Mouse (Mus musculus): ENCODE data around the gene Ptbp1.
"Not testable (repeated sequence)": the region's sequence is repeated elsewhere in the genome, so short reads cannot be mapped to it uniquely, and the experiment has no call there.

Ptbp1 gene

GRCm38 (mm10) chr10:79883297-79884084 lies 29.3 kb downstream of the Ptbp1 start:
- DNase-seq (ENCODE audit: low read depth, low spot score): peak; percentile 73

GRCm38 (mm10) chr10:79884446-79884845 lies 30.2 kb downstream of the Ptbp1 start:
- DNase-seq (ENCODE audit: low read depth, low spot score): no peak

GRCm38 (mm10) chr10:79884938-79885337 lies 30.7 kb downstream of the Ptbp1 start:
- DNase-seq (ENCODE audit: low read depth, low spot score): not testable (repeated sequence)

GRCm38 (mm10) chr10:79886054-79886453 lies 31.8 kb downstream of the Ptbp1 start, which contains the start of gene Elane:
TSS of gene Elane (plus strand) at chr10:79886247.
- no peak for DNase-seq (ENCODE audit: low read depth, low spot score)

GRCm38 (mm10) chr10:79886611-79887010 lies 32.4 kb downstream of the Ptbp1 start:
- no peak for DNase-seq (ENCODE audit: low read depth, low spot score)

- DNase-seq (ENCODE audit: low read depth, low spot score): no peak
Observed at GRCm38 (mm10) chr10:79889386-79889785, 35.2 kb downstream of the Ptbp1 start.

- DNase-seq (ENCODE audit: low read depth, low spot score): no peak
Observed at GRCm38 (mm10) chr10:79890670-79891069, 36.4 kb downstream of the Ptbp1 start, which contains the start of gene Cfd. TSS of gene Cfd (plus strand) at chr10:79890853.

GRCm38 (mm10) chr10:79892451-79893118 lies 38.4 kb downstream of the Ptbp1 start:
- DNase-seq (ENCODE audit: low read depth, low spot score): peak; percentile 80

GRCm38 (mm10) chr10:79896306-79896705 lies 42.1 kb downstream of the Ptbp1 start:
- no peak for DNase-seq (ENCODE audit: low read depth, low spot score)

GRCm38 (mm10) chr10:79896814-79897213 lies 42.6 kb downstream of the Ptbp1 start:
- DNase-seq (ENCODE audit: low read depth, low spot score): no peak

- peak; percentile 60 for DNase-seq (ENCODE audit: low read depth, low spot score)
Observed at GRCm38 (mm10) chr10:79897316-79898245, 43.4 kb downstream of the Ptbp1 start.

- DNase-seq (ENCODE audit: low read depth, low spot score): no peak
Observed at GRCm38 (mm10) chr10:79900951-79901410, 46.8 kb downstream of the Ptbp1 start.

GRCm38 (mm10) chr10:79906712-79907111 lies 52.5 kb downstream of the Ptbp1 start:
- no peak for DNase-seq (ENCODE audit: low read depth, low spot score)

GRCm38 (mm10) chr10:79907415-79907814 lies 53.2 kb downstream of the Ptbp1 start:
- no peak for DNase-seq (ENCODE audit: low read depth, low spot score)

GRCm38 (mm10) chr10:79908167-79909091 lies 54.2 kb downstream of the Ptbp1 start, which contains the start of gene Med16:
TSS of gene Med16 (minus strand) at chr10:79908923.
- peak; percentile 98 for DNase-seq (ENCODE audit: low read depth, low spot score)

- DNase-seq (ENCODE audit: low read depth, low spot score): no peak
Observed at GRCm38 (mm10) chr10:79909092-79909922, 55.1 kb downstream of the Ptbp1 start.

GRCm38 (mm10) chr10:79910556-79910955 lies 56.3 kb downstream of the Ptbp1 start, which contains the start of gene Gm26602:
TSS of gene Gm26602 (plus strand) at chr10:79910856.
- no peak for DNase-seq (ENCODE audit: low read depth, low spot score)

- DNase-seq (ENCODE audit: low read depth, low spot score): no peak
Observed at GRCm38 (mm10) chr10:79912412-79912811, 58.2 kb downstream of the Ptbp1 start.
